Mouse (Mus musculus): Measurements from ENCODE around the gene Pabpc4l.

- TF ChIP-seq POLR2A (IDR thresholded peaks at IDR 0.05; ENCODE audit: control insufficient read depth, low read depth, low read length) (no peak), CTCF (IDR thresholded peaks at IDR 0.05; ENCODE audit: control insufficient read depth, insufficient read depth, insufficient replicate concordance, low read depth, low read length) (no peak)
These were observed 42.3 kb upstream of the Pabpc4l start for GRCm38 (mm10) chr3:46490132-46490988.

Measured in testis, adult 2 months (tissue).